Mouse (Mus musculus): ENCODE measurements at regions not wholly inside any gene's neighbourhood (a gene's known extent, or its start where the extent isn't known, plus 50 kb on each side); places are given as distances from the start of the nearest gene placed in this dataset.

DNA sequence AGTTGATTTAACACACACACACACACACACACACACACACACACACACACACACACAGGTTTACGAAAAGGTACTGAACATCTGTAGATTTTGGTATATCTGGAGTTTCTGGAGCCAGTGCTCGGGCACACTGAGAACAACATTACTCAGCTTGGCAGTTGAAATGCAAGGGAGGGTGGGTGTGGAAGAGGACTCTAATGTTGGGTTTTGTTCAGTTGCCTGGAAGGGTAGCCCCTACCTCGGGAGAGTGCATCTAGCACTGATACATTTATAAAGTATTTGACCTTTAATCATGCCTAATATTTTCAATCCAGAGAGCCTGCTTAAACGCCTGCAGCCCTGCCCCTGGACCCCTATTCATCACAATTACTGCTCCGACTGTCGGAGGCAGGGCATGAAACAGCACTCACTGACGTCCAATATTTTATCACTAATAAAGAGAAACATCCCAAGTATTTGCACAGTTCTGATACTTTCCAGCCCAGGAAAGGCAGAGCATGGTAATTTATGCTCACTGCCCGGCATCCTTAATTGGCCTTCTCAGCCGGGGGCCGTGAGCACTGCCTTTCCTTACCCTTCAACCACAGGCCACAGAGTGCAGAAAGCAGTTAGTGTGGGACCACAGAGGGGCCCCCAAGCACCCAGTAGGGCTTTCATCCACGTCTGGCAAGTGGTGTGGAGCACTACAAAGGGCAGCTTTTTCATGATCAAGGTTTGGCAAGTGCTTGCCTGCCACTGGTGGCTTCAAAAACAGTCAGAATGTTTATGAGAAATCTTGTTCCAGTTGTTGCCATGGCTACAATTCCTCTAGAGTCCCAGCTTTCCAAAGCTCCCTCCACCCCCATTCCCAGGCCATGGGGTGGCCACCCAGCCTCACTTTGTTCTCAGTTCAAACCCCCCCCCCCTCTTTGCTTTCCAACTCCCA is 76.3 kb upstream of the Pkdcc start:
- peak; percentile 63 for ATAC-seq (ENCODE audit: low FRiP score, low read depth)
- no peaks in the 10 kb centered on the region for H3K9me3 ChIP-seq (ENCODE audit: control insufficient read depth, low read length)

DNA sequence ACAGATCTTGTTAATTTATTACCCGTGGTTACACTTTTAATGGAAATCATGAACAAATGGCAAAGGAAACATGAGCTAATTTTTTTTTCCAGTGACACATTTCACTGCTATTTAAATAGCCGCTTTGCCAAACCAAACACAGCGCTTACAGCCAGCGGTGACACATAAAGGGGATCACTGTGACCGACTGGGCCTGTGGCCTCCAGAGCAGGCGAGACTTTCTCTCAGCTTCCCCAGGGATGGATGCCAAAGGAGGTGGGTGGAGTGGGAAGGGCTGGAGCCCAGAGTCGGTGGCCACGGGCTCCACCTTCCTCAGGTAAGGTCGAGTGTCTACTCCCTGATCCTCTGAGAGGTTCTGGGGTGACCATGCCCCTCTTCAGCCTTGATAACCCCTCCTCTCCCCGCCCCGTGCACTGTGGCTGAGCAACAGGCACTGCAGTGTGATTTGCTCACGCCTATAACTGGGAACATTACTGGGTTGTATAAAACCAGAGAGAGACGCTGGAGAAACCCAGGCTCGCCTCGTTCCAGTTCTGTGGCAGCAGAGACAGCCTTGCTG is 66.6 kb upstream of the Pkdcc start:
- Histone ChIP-seq H3K9ac (ENCODE audit: low read depth, low read length, severe bottlenecking) (no peak overlapping the region), H3K27me3 (ENCODE audit: control insufficient read depth, insufficient read depth, low read length) (peaks cover 6% of the 10 kb centered on the region; the same call in 1 of the 2 replicates), H3K4me2 (replicated peaks; ENCODE audit: low read depth, low read length, severe bottlenecking) (peak overlapping the region; percentile 8; the same call in 1 of the 2 replicates), H3K36me3 (ENCODE audit: control insufficient read depth, insufficient read depth, low read length) (no peaks in the 10 kb centered on the region), H3K4me3 (replicated peaks; ENCODE audit: low read length) (no peak overlapping the region), H3K4me1 (ENCODE audit: control insufficient read depth, insufficient read depth, low read length) (peaks cover 14% of the 10 kb centered on the region), H3K27ac (replicated peaks; ENCODE audit: low read depth, low read length) (peak overlapping the region; percentile 80), H3K9me3 (ENCODE audit: control insufficient read depth, low read length) (no peaks in the 10 kb centered on the region)
- no peak for TF ChIP-seq POLR2A (IDR thresholded peaks at IDR 0.05; ENCODE audit: borderline replicate concordance, extremely low read depth, insufficient read depth, insufficient read length)
- 37% methylated on average over 15 of the region's 15 CpGs for WGBS
- peak; percentile 83 for ATAC-seq (ENCODE audit: low FRiP score, low read depth)
- peak; percentile 74 for DNase-seq (ENCODE audit: low spot score)

More for the DNA sequence above, 76.3 kb upstream of the Pkdcc start:
- Histone ChIP-seq H3K4me3 (replicated peaks; ENCODE audit: low read length) (no peak overlapping the region), H3K9ac (ENCODE audit: low read depth, low read length, severe bottlenecking) (no peak overlapping the region), H3K4me2 (replicated peaks; ENCODE audit: low read depth, low read length, severe bottlenecking) (no peak overlapping the region), H3K27ac (replicated peaks; ENCODE audit: low read depth, low read length) (0 out of 2 replicates have a peak overlapping the region, but pooled peaks have one; percentile 10), H3K27me3 (ENCODE audit: control insufficient read depth, insufficient read depth, low read length) (peaks cover 20% of the 10 kb centered on the region; the same call in 1 of the 2 replicates), H3K36me3 (ENCODE audit: control insufficient read depth, insufficient read depth, low read length) (no peaks in the 10 kb centered on the region), H3K4me1 (ENCODE audit: control insufficient read depth, insufficient read depth, low read length) (peaks cover 26% of the 10 kb centered on the region)
- TF ChIP-seq POLR2A (IDR thresholded peaks at IDR 0.05; ENCODE audit: borderline replicate concordance, extremely low read depth, insufficient read depth, insufficient read length) = no peak
- 18% methylated on average over 11 of the region's 11 CpGs for WGBS
- DNase-seq (ENCODE audit: low spot score) = peak; percentile 68

- DNase-seq (ENCODE audit: low spot score) = no peak
- Histone ChIP-seq H3K9ac (ENCODE audit: low read depth, low read length, severe bottlenecking) (no peak overlapping the region), H3K27me3 (ENCODE audit: control insufficient read depth, insufficient read depth, low read length) (peaks cover 6% of the 10 kb centered on the region; the same call in 1 of the 2 replicates), H3K4me1 (ENCODE audit: control insufficient read depth, insufficient read depth, low read length) (peaks cover 14% of the 10 kb centered on the region), H3K36me3 (ENCODE audit: control insufficient read depth, insufficient read depth, low read length) (no peaks in the 10 kb centered on the region), H3K27ac (replicated peaks; ENCODE audit: low read depth, low read length) (peak overlapping the region; percentile 80), H3K4me3 (replicated peaks; ENCODE audit: low read length) (no peak overlapping the region), H3K4me2 (replicated peaks; ENCODE audit: low read depth, low read length, severe bottlenecking) (no peak overlapping the region), H3K9me3 (ENCODE audit: control insufficient read depth, low read length) (no peaks in the 10 kb centered on the region)
- 53% methylated on average over 6 of the region's 6 CpGs for WGBS
- no peak for TF ChIP-seq POLR2A (IDR thresholded peaks at IDR 0.05; ENCODE audit: borderline replicate concordance, extremely low read depth, insufficient read depth, insufficient read length)
- ATAC-seq (ENCODE audit: low FRiP score, low read depth) = no peak
Measured at GRCm38 (mm10) chr17:83149336-83149735, 65.8 kb upstream of the Pkdcc start.

GRCm38 (mm10) chr17:83155106-83155505 is 60.0 kb upstream of the Pkdcc start:
- Histone ChIP-seq H3K9ac (ENCODE audit: low read depth, low read length, severe bottlenecking) (no peak overlapping the region), H3K4me2 (replicated peaks; ENCODE audit: low read depth, low read length, severe bottlenecking) (no peak overlapping the region), H3K4me3 (replicated peaks; ENCODE audit: low read length) (no peak overlapping the region), H3K27ac (replicated peaks; ENCODE audit: low read depth, low read length) (no peak overlapping the region), H3K4me1 (ENCODE audit: control insufficient read depth, insufficient read depth, low read length) (peaks cover 10% of the 10 kb centered on the region), H3K9me3 (ENCODE audit: control insufficient read depth, low read length) (no peaks in the 10 kb centered on the region), H3K27me3 (ENCODE audit: control insufficient read depth, insufficient read depth, low read length) (peaks cover 37% of the 10 kb centered on the region), H3K36me3 (ENCODE audit: control insufficient read depth, insufficient read depth, low read length) (no peaks in the 10 kb centered on the region)
- TF ChIP-seq POLR2A (IDR thresholded peaks at IDR 0.05; ENCODE audit: borderline replicate concordance, extremely low read depth, insufficient read depth, insufficient read length) = no peak
- DNase-seq (ENCODE audit: low spot score) (no peak), ATAC-seq (ENCODE audit: low FRiP score, low read depth) (no peak)
- WGBS = 93% methylated on average over 4 of the region's 4 CpGs

DNA sequence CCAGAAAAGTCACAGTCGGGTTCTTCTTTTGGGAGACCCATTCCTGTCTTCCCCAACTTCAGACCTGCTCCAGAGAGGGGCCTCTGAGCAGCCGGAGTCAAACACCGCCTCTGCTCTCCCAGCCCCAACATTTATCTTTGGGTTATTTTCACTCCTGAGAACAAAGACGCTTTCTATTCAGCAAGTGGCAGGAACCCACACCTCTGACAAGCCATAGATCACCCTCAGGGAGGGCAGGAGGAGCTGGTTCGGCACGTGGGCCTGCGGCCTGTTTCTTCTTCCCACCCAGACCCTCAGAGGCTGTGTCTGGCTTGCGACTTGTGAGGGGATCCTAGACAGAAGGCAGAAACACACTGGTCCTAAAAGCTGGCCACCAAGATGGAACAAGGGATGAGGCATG is 58.4 kb upstream of the Pkdcc start:
- peaks cover 10% of the 10 kb centered on the region for H3K4me1 ChIP-seq (ENCODE audit: control insufficient read depth, insufficient read depth, low read length)
- H3K9me3 ChIP-seq (ENCODE audit: control insufficient read depth, low read length) = no peaks in the 10 kb centered on the region
- H3K9ac ChIP-seq (ENCODE audit: low read depth, low read length, severe bottlenecking) = no peak overlapping the region
- ATAC-seq (ENCODE audit: low FRiP score, low read depth) (peak; percentile 37; the same call in 1 of the 2 replicates), DNase-seq (ENCODE audit: low spot score) (no peak)
- 25% methylated on average over 8 of the region's 8 CpGs for WGBS
- H3K27me3 ChIP-seq (ENCODE audit: control insufficient read depth, insufficient read depth, low read length) = peaks cover 36% of the 10 kb centered on the region
- H3K4me3 ChIP-seq (replicated peaks; ENCODE audit: low read length) = no peak overlapping the region
- no peak for TF ChIP-seq POLR2A (IDR thresholded peaks at IDR 0.05; ENCODE audit: borderline replicate concordance, extremely low read depth, insufficient read depth, insufficient read length)
- no peak overlapping the region for H3K4me2 ChIP-seq (replicated peaks; ENCODE audit: low read depth, low read length, severe bottlenecking)
- H3K36me3 ChIP-seq (ENCODE audit: control insufficient read depth, insufficient read depth, low read length) = no peaks in the 10 kb centered on the region
- peak overlapping the region; percentile 38; the same call in 1 of the 2 replicates for H3K27ac ChIP-seq (replicated peaks; ENCODE audit: low read depth, low read length)
